Mouse (Mus musculus): ENCODE measurements around the gene Mtmr2.
"Not testable (repeated sequence)": the region's sequence is repeated elsewhere in the genome, so short reads cannot be mapped to it uniquely, and the experiment has no call there.

Gene Mtmr2

GRCm38 (mm10) chr9:13748404-13748797 lies at the start of gene Mtmr2:
Mtmr2 (plus strand) TSS chr9:13748410.
- no peak for DNase-seq (ENCODE audit: low spot score in 2 of 2)

- no peak for DNase-seq (ENCODE audit: low spot score in 2 of 2)
Observed at GRCm38 (mm10) chr9:13699061-13699780, 49.0 kb upstream of the Mtmr2 start.

- no peak for DNase-seq (ENCODE audit: low spot score in 2 of 2)
Observed at GRCm38 (mm10) chr9:13699781-13700116, 48.5 kb upstream of the Mtmr2 start.

DNA sequence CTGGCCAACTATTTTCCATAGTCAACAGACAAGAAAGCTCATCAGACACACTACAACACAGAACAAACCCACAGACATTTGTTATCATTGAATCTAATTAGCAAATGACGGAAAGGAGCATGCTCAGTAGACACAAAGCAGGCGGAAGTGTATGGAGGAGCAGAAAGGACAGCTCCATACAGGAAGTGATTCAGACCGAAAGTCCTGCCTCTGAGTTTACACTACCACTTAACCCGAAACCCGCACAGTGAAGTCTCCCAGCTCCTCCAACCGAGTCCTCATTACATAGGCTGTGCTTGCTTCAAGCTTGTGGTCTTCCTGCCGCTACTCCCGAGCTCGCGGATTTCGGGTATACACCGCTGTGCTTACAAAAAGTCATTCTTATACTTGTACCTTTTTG lies 46.4 kb upstream of the Mtmr2 start:
- peak in 1 of 2 experiments; percentile 20 for DNase-seq (ENCODE audit: low spot score in 2 of 2)

DNA sequence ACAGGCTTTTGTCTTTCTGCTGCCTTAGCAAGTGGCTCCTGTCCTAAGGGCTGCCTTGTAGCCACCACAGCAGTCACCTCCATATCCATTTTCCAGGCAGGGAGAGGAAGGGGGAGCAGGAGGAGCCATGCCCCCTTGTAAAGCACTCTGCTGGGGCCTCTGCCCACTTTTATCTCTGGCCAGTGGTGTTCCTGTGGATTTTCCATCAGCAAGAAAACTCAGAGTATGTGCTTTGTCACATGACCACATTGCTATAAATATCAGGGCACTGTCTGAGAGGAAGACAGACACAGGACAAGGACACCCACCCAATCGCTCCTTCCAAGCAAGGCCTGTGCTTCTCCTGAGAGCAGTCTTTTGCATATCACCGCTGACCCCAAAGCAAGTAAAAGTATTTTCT lies 45.1 kb upstream of the Mtmr2 start:
- no peak for DNase-seq (ENCODE audit: low spot score in 2 of 2)

DNA sequence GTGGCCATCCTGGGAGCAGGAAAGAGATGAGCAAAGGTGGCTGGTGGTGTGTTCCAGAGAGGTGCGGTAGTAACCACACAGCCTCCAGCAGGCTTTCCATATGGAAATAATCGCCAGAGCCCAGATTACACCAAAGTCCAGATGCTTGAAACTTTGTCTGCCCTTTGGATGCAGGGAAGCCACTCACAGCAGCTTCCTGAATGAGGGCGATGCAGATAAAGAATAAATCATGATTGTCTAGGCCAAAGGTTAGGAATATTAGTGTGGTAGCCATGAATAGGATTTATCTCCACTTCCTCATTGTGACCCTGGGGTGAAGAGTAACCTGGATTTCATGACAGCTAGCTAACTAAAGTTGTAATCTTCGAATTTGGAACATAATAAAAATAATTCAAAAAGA lies 43.3 kb upstream of the Mtmr2 start:
- DNase-seq (ENCODE audit: low spot score in 2 of 2): no peak

- DNase-seq (ENCODE audit: low spot score in 2 of 2): no peak
Observed at GRCm38 (mm10) chr9:13707066-13707555, 41.1 kb upstream of the Mtmr2 start.

GRCm38 (mm10) chr9:13709436-13709835 lies 38.8 kb upstream of the Mtmr2 start:
- DNase-seq (ENCODE audit: low spot score in 2 of 2): no peak

DNA sequence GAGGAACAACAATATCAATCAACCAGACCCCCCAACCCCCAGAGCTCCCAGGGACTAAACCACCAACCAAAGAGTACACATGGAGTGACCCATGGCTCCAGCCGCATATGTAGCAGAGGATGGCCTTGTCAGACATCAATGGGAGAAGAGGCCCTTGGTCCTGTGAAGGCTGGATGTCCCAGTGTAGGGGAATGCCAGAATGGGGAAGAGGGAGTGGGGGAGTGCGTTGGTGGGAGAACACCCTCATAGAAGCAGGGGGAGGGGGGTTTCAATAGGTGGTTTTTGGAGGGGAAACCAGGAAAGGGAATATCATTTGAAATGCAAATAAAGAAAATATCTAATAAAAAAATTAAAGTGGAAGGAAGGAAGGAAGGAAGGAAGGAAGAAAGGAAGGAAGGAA lies 32.3 kb upstream of the Mtmr2 start:
- not testable (repeated sequence) for DNase-seq (ENCODE audit: low spot score in 2 of 2)

- peak; percentile 36 to 86 for DNase-seq (ENCODE audit: low spot score in 2 of 2)
Observed at GRCm38 (mm10) chr9:13716316-13717099, 31.7 kb upstream of the Mtmr2 start.

- DNase-seq (ENCODE audit: low spot score in 2 of 2): peak; percentile 78 to 95
Observed at GRCm38 (mm10) chr9:13748798-13749674, 826 bp downstream of the Mtmr2 start.

DNA sequence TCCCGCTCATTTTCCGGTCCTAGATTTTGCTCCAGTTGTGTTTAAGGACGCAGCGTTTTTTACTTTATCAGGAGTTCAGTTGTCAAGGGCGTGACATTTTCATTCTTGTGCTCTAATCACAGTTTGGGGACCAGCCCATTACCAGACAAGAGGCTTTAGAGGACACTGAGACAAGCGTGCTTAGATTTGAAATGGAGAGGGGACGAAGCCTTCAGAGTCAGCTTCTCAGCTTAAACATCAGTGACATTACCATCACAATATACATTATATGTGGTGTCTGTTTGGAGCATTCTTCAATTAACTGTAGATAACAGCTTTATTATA lies 1.4 kb downstream of the Mtmr2 start:
- no peak for DNase-seq (ENCODE audit: low spot score in 2 of 2)

- no peak for DNase-seq (ENCODE audit: low spot score in 2 of 2)
Observed at GRCm38 (mm10) chr9:13752543-13752942, 4.3 kb downstream of the Mtmr2 start.

- DNase-seq (ENCODE audit: low spot score in 2 of 2): no peak
Observed at GRCm38 (mm10) chr9:13760430-13760829, 12.2 kb downstream of the Mtmr2 start.

DNA sequence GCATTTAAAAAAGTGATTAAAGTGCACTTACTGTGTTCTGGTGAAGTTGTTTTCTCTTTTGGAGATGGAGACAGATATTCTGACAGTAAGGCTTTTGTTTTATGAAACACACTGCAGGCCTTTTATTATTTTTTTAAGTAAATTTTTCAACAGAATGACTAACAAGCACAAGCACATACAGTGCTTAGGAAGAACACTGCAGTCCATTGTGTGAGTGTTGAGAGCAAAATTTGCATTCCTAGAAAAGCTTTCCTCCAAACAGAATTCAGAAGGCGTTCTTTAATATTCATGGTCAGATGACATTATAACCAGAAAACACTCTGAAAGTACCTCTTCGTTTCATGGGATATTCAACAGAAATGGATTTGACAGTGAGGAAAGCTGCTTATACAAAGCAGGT lies 17.4 kb downstream of the Mtmr2 start:
- DNase-seq (ENCODE audit: low spot score in 2 of 2): peak in 1 of 2 experiments; percentile 22

DNA sequence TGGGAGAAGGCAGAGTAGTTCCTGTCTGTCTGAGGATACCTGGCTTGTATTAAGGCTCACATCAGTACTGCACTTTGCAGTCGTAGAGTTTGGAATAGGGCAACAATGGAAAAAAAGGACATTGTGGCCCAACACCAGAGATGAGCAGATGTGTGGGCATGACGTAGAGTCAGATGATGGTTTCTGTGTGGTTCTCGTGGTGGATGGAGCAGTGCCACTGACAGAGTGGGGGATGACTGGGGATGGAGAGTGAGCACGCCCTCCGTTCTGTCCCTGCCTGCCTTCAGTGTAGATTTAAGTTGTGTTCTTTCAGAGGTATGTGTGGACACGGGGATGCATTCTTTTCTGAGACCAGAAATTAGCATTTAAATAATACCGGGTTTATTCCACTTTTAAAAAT lies 18.4 kb downstream of the Mtmr2 start:
- peak in 1 of 2 experiments; percentile 46 for DNase-seq (ENCODE audit: low spot score in 2 of 2)

- no peak for DNase-seq (ENCODE audit: low spot score in 2 of 2)
Observed at GRCm38 (mm10) chr9:13774732-13775131, 26.5 kb downstream of the Mtmr2 start.

GRCm38 (mm10) chr9:13781985-13782384 lies 33.8 kb downstream of the Mtmr2 start:
- no peak for DNase-seq (ENCODE audit: low spot score in 2 of 2)

- DNase-seq (ENCODE audit: low spot score in 2 of 2): not testable (repeated sequence)
Observed at GRCm38 (mm10) chr9:13790864-13791263, 42.7 kb downstream of the Mtmr2 start.

DNA sequence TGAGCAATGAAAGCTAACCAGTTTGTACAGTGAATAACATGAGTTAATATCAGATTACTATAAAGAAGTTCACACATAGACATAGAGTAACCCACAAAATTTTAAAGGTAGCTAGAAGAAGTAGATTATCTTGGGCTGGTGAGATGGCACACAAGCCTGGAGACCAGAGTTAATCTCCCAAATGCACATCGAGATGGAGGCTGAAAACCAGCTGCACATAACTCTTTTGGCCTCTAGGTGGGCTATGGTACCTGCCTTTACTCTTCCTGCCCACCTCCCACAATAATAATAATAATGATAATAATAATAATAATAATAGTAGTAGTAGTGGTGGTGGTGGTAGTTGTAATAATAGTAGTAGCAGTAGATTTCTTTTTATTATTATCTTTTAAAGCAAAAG lies 46.1 kb downstream of the Mtmr2 start:
- no peak for DNase-seq (ENCODE audit: low spot score in 2 of 2)

GRCm38 (mm10) chr9:13794756-13795155 lies 46.5 kb downstream of the Mtmr2 start:
- no peak for DNase-seq (ENCODE audit: low spot score in 2 of 2)

- no peak for DNase-seq (ENCODE audit: low spot score in 2 of 2)
Observed at GRCm38 (mm10) chr9:13804480-13804879, 56.3 kb downstream of the Mtmr2 start.
